Mouse (Mus musculus) ES-Bruce4 (cell line): ENCODE data around the gene Hormad1. TPM values are rescaled to one million over a fixed set of nuclear protein-coding genes. Genes with fewer than 3 reads are reported as not detected.
A peak's percentile ranks its signal among the peaks of the same experiment; 100 is the strongest.

Source experiments
- H3K27ac ChIP-seq: 2 replicates; pipeline ENCODE4 v1.5.1; 2012; ENCODE audit warnings: low read length, inconsistent platforms; ENCODE audit not compliant: insufficient read depth
- H3K27me3 ChIP-seq: 2 replicates; pipeline ENCODE4 v1.6.1; 2012; ENCODE audit warnings: mild to moderate bottlenecking, low read length, inconsistent platforms; ENCODE audit not compliant: control insufficient read depth, poor library complexity, insufficient read depth, severe bottlenecking
- H3K36me3 ChIP-seq: 2 replicates; pipeline ENCODE4 v1.6.1; 2012; ENCODE audit warnings: inconsistent platforms, mild to moderate bottlenecking, low read length, moderate library complexity; ENCODE audit not compliant: control insufficient read depth, poor library complexity, insufficient read depth, severe bottlenecking
- H3K4me1 ChIP-seq: one replicate; pipeline ENCODE4 v1.8.1; 2011; ENCODE audit warnings: low read length; ENCODE audit not compliant: control insufficient read depth, insufficient read depth
- H3K4me3 ChIP-seq: 2 replicates; pipeline ENCODE4 v1.5.1; 2011; ENCODE audit warnings: low read depth, mild to moderate bottlenecking, low read length
- H3K9ac ChIP-seq: 2 replicates; pipeline ENCODE4 v1.6.1; 2012; ENCODE audit warnings: low read depth, mild to moderate bottlenecking, inconsistent platforms; ENCODE audit not compliant: poor library complexity, severe bottlenecking
- H3K9me3 ChIP-seq: replicated peaks from 2 replicates; pipeline ENCODE4 v1.6.1; 2012; ENCODE audit warnings: mild to moderate bottlenecking, low read length, inconsistent platforms; ENCODE audit not compliant: control insufficient read depth, poor library complexity, insufficient read depth, severe bottlenecking
- CTCF ChIP-seq: IDR thresholded peaks from one replicate; pipeline ENCODE4 v1.8.1; 2011; ENCODE audit warnings: low read depth, low read length
- EP300 ChIP-seq: IDR thresholded peaks from 2 replicates; pipeline ENCODE4 v1.6.1; 2011; ENCODE audit warnings: low read depth, low read length; ENCODE audit not compliant: insufficient read depth
- POLR2A ChIP-seq: IDR thresholded peaks from one replicate; pipeline ENCODE4 v1.8.1; 2011; ENCODE audit warnings: low read length; ENCODE audit not compliant: insufficient read depth
- polyA plus RNA-seq: library from polyadenylated mRNA; stranded (reverse); fragments of >200 nt; gene quantifications from 2 replicates; pipeline ENCODE4 v1.2.4, GENCODE M21; 2011; ENCODE audit warnings: low read depth; ENCODE audit not compliant: missing spikeins, insufficient read depth, insufficient read length

Gene Hormad1
- 4.6 and 5.0 TPM in 2 replicates for polyA plus RNA-seq

GRCm38 (mm10) chr3:95559437-95559836, at the start of gene Hormad1:
TSS of gene Hormad1 (plus strand) at chr3:95559677.
- 0 out of 2 replicates have a peak, but pooled peaks cover 3% of the 10 kb centered on the region for H3K27me3 ChIP-seq
- H3K9ac ChIP-seq, result no peak within 1 kb of the TSS
- H3K36me3 ChIP-seq, result no peaks in the 10 kb centered on the region
- no peak for TF ChIP-seq POLR2A
- no peak for TF ChIP-seq CTCF
- 0 out of 2 replicates have a peak, but pooled peaks have one; percentile 43 for TF ChIP-seq EP300
- H3K4me1 ChIP-seq, result no peaks in the 10 kb centered on the region
- peak within 1 kb of the TSS; percentile 13; the same call in 1 of the 2 replicates for H3K4me3 ChIP-seq
- H3K27ac ChIP-seq, result no peak within 1 kb of the TSS
- no peaks in the 10 kb centered on the region for H3K9me3 ChIP-seq

GRCm38 (mm10) chr3:95511611-95512180, 47.8 kb upstream of the Hormad1 start:
- peaks cover 2% of the 10 kb centered on the region for H3K4me1 ChIP-seq
- H3K27ac ChIP-seq, result no peak overlapping the region
- TF ChIP-seq EP300, result no peak

DNA sequence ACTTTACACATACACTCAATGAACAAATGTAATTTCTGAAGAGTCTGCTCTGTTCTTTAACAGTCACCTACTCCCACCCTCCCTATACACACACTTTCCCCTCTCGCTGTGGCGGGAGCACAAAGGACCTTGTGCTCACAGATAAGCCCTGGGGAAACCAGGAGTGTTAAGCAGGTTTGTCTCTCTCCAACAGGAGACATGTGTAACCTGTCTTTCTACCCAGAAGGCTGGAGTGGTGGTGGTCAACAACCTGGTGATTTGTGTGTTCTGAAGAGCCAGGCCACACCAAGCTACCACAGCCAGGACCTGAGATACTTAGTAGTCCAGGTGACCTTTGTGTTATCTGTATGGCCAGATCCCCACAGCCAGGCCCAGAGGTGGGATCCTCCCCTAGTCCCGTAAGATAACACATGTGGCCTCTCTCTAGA, 42.8 kb upstream of the Hormad1 start:
- Histone ChIP-seq H3K9me3 (no peaks in the 10 kb centered on the region), H3K27me3 (no peaks in the 10 kb centered on the region), H3K9ac (no peak overlapping the region), H3K4me1 (peaks cover 7% of the 10 kb centered on the region), H3K36me3 (no peaks in the 10 kb centered on the region), H3K4me3 (no peak overlapping the region), H3K27ac (no peak overlapping the region)
- no peak for TF ChIP-seq CTCF
- TF ChIP-seq POLR2A, result no peak

More at GRCm38 (mm10) chr3:95511611-95512180, 47.8 kb upstream of the Hormad1 start:
- Histone ChIP-seq H3K36me3 (no peaks in the 10 kb centered on the region), H3K4me3 (no peak overlapping the region), H3K27me3 (no peaks in the 10 kb centered on the region), H3K9ac (no peak overlapping the region), H3K9me3 (no peaks in the 10 kb centered on the region)

GRCm38 (mm10) chr3:95517493-95517898, 42.0 kb upstream of the Hormad1 start:
- H3K27me3 ChIP-seq, result no peaks in the 10 kb centered on the region
- H3K9me3 ChIP-seq, result no peaks in the 10 kb centered on the region
- no peak overlapping the region for H3K9ac ChIP-seq
- H3K4me1 ChIP-seq, result peaks cover 9% of the 10 kb centered on the region
- no peak overlapping the region for H3K27ac ChIP-seq
- no peaks in the 10 kb centered on the region for H3K36me3 ChIP-seq
- no peak overlapping the region for H3K4me3 ChIP-seq
- TF ChIP-seq EP300, result no peak
- no peak for TF ChIP-seq POLR2A
- TF ChIP-seq CTCF, result peak; percentile 89

DNA sequence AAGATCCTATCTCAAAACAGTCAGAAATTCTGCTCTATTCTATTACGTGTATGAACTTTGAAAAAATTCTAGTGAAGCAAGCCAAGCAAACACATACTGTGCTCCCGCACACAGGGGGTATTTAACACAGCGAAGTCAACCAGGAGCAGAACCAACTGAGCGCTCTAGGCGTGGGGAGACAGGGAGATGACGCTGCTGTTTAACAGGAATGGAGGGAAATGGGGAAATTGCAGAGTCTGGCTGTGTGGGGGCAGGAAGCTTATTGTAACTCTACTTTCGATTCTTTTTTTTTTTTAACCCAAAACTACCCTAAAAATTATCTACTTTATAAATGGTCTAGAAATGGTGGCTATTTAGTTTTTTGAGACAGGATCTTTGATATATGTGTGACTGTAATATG, 40.6 kb upstream of the Hormad1 start:
- TF ChIP-seq CTCF (no peak), POLR2A (no peak), EP300 (no peak)
- peaks cover 9% of the 10 kb centered on the region for H3K4me1 ChIP-seq
- H3K36me3 ChIP-seq, result no peaks in the 10 kb centered on the region
- H3K9me3 ChIP-seq, result no peaks in the 10 kb centered on the region
- H3K4me3 ChIP-seq, result no peak overlapping the region
- no peak overlapping the region for H3K27ac ChIP-seq
- no peak overlapping the region for H3K9ac ChIP-seq
- H3K27me3 ChIP-seq, result no peaks in the 10 kb centered on the region

- no peak overlapping the region for H3K9ac ChIP-seq
- no peak overlapping the region for H3K4me3 ChIP-seq
- H3K9me3 ChIP-seq, result no peaks in the 10 kb centered on the region
- TF ChIP-seq POLR2A, result no peak
- no peak for TF ChIP-seq CTCF
- TF ChIP-seq EP300, result no peak
- no peaks in the 10 kb centered on the region for H3K27me3 ChIP-seq
- H3K27ac ChIP-seq, result no peak overlapping the region
- H3K4me1 ChIP-seq, result peaks cover 8% of the 10 kb centered on the region
- H3K36me3 ChIP-seq, result no peaks in the 10 kb centered on the region
These were observed 40.2 kb upstream of the Hormad1 start for GRCm38 (mm10) chr3:95519315-95519714.
